Mouse (Mus musculus) liver, embryonic 16.5 days (tissue): ENCODE data around the gene Gm3127. TPM values are rescaled to one million over a fixed set of nuclear protein-coding genes. Genes with fewer than 3 reads are reported as not detected.
"Not testable (repeated sequence)": the region's sequence is repeated elsewhere in the genome, so short reads cannot be mapped to it uniquely, and the experiment has no call there.

ENCODE experiments used
- ATAC-seq: fragments of 200-750 bp; cut with Nextera tagmentation; 2 replicates; pipeline ENCODE4 v1.8.0; 2017; ENCODE audit warnings: low read depth, mild to moderate bottlenecking, moderate number of reproducible peaks, moderate library complexity
- H3K27ac ChIP-seq: fragments of 300-500 bp; sonication (generic); 2 replicates; pipeline ENCODE4 v1.5.1; 2014; ENCODE audit warnings: mild to moderate bottlenecking, low read length
- H3K27me3 ChIP-seq: fragments of 300-500 bp; sonication (generic); 2 replicates; pipeline ENCODE4 v1.6.1; 2014; ENCODE audit warnings: low read depth, low read length, mixed read lengths; ENCODE audit not compliant: control insufficient read depth, insufficient read depth
- H3K36me3 ChIP-seq: fragments of 300-500 bp; sonication (generic); 2 replicates; pipeline ENCODE4 v1.6.1; 2014; ENCODE audit warnings: mild to moderate bottlenecking; ENCODE audit not compliant: control insufficient read depth, insufficient read depth
- H3K4me1 ChIP-seq: fragments of 300-500 bp; sonication (generic); 2 replicates; pipeline ENCODE4 v1.6.1; 2014; ENCODE audit warnings: low read depth, low read length, mixed read lengths; ENCODE audit not compliant: control insufficient read depth
- H3K4me2 ChIP-seq: fragments of 300-500 bp; sonication (generic); 2 replicates; pipeline ENCODE4 v1.6.1; 2014; ENCODE audit warnings: low read depth, low read length, mixed read lengths
- H3K4me3 ChIP-seq: fragments of 300-500 bp; sonication (generic); 2 replicates; pipeline ENCODE4 v1.5.1; 2014; ENCODE audit warnings: low read depth, mild to moderate bottlenecking, low read length
- H3K9ac ChIP-seq: fragments of 300-500 bp; sonication (generic); 2 replicates; pipeline ENCODE4 v1.6.1; 2014; ENCODE audit warnings: low read depth, low read length
- H3K9me3 ChIP-seq: fragments of 300-500 bp; sonication (generic); replicated peaks from 2 replicates; pipeline ENCODE4 v1.6.1; 2016; ENCODE audit warnings: low read length; ENCODE audit not compliant: control insufficient read depth
- WGBS: fragments of 180-500 bp; shearing (Covaris S2); extraction: QIAGEN DNeasy Blood & Tissue Kit; methylation state at CpG from one replicate; pipeline ENCODE4 v1.1.7; 2014; ENCODE audit not compliant: insufficient replicate concordance; 5-methylcytosine and 5-hydroxymethylcytosine counted together
- polyA plus RNA-seq: library from polyadenylated mRNA; unstranded; fragments of >200 nt; fragmentation: Nextera tagmentation; extraction: Ambion mirVana; gene quantifications from 2 replicates; pipeline ENCODE4 v1.2.1, GENCODE M21; 2015

The Gm3127 gene
- not detected in 2 replicates for polyA plus RNA-seq

DNA sequence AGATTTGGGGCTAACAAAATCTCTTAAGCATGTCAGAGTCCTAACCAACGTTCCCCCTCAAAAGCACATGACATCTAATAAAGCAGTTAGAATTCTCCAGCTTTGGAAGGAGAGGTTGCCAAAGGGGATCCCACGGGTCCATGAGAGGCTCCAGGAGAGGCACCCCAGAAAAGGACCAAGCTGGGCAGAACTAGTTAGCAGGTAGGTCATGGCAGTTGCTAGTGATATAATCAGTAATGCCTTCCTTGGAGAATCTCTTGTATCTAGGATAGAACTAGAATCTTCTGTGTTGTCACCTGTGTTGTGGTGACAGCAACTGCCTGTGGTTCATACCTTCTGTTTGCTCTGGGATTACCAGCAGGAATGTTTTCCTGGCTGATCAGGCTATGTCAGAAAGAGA is at the start of gene Gm3127:
Gm3127 (plus strand) TSS at position 301 of the 400 bp plus-strand sequence.
- not testable (repeated sequence) for H3K36me3 ChIP-seq, ATAC-seq, H3K4me2 ChIP-seq, H3K27me3 ChIP-seq, H3K9me3 ChIP-seq, H3K9ac ChIP-seq, H3K27ac ChIP-seq, H3K4me3 ChIP-seq, H3K4me1 ChIP-seq
- no CpG with 5 or more reads among the region's 2 CpGs for WGBS

DNA sequence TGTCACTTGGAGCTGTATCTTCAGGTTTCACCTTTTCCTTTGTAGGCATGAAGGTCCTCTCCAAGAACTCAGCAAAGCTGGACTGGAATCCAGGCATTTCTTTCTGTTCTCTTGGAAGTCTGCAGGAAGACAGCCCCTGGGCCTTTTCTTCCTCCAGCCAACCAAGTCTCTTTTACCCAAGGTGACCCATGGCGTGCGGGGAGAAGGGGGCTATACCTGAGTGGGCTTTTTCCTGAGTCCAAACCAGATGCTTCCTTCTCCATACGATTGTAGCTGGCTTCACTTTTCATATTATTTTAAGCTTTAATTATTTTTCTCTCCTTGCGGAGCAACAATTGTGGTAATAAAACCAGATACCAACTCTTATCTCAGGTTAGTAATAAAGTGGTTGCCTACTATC is 23.2 kb upstream of the Gm3127 start:
- H3K4me2 ChIP-seq, H3K27me3 ChIP-seq, H3K27ac ChIP-seq, H3K9me3 ChIP-seq, ATAC-seq, H3K4me3 ChIP-seq, H3K4me1 ChIP-seq, H3K9ac ChIP-seq, H3K36me3 ChIP-seq: not testable (repeated sequence)
- WGBS = 79% methylated on average over 3 of the region's 4 CpGs

DNA sequence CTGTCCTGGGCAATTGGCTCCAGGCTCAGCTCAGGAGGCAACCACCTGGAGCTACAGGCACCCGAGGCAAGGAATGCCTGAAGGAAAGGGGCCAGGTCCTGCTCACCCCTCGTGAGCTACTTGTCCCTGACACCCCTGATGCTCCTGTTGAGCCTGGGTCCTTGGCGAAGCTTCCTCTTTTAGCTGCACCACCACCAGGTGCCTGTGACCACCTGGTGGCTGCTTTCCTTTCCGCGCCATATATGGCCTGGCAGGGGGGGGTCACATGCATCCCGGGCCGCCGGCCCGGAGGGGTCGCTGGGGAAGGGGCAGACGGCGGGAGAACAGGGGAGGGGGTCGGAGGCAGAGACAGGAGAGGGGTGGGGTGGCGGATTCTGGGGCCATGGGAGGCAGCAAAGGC is 17.2 kb downstream of the Gm3127 start:
- H3K4me3 ChIP-seq, H3K27ac ChIP-seq, H3K4me2 ChIP-seq, H3K36me3 ChIP-seq, H3K9me3 ChIP-seq, ATAC-seq, H3K27me3 ChIP-seq, H3K9ac ChIP-seq, H3K4me1 ChIP-seq: not testable (repeated sequence)
- 8% methylated on average over 13 of the region's 14 CpGs for WGBS

DNA sequence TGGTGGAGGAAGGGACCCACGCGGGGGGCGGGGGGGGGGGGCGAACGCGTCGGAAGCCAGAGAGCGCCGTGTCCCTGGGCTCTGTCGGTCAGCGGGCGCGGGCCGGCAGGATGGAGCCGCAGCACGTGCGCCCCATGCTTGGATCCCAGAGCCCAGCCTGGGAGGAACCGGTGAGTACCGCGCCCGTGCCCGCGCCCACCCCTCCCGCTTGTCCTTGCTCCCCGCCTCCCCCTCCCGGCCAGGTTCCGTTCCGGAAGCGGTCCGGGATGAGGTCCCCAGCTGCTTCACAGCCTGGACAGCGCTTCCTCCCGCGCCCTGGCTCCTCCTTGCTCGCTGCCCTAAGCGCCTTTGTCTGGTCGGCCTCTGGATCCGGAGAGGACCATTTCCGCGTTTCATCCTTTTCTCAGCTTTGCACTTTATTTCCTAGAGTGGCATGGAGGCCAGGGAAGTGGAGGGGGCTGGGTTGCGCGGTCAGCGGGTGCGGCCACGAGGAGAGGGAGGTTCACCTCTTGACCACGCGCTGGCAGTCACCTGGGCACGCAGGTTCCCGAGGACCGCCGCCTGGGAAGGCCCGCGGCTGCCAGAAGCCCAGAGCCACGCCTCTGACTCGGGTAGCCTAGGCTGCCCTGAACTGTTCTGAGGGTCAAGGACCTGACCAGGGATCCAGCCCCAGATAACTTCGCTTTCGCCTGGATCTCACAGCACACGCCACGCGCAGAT is 17.8 kb downstream of the Gm3127 start, which contains the start of gene Gm2974:
Gm2974 (plus strand) TSS at position 86 of the 720 bp plus-strand sequence.
- H3K27ac ChIP-seq, H3K9me3 ChIP-seq, H3K4me1 ChIP-seq, ATAC-seq, H3K36me3 ChIP-seq, H3K4me3 ChIP-seq, H3K9ac ChIP-seq, H3K27me3 ChIP-seq, H3K4me2 ChIP-seq: not testable (repeated sequence)
- WGBS = 16% methylated on average over 26 of the region's 59 CpGs

DNA sequence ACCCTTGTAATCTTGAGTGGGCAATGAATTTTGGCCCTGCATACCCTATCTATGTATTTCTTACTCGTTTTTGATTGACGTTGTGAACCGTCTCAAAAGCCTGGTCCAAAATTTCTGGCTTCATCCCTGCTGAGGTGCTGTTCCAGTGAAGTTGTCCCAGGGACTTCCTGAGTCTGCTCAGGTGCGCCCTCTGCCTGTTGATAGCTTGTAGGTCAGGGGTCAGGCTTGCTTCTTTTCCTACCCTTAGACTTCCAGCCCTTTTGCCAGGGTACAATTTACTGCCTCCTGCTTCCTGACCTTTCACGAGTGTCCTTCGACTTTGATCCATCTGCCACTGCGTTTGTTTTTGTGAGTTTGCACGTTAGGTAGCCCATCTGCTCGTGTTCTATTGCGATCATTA is 18.5 kb downstream of the Gm3127 start:
- H3K27me3 ChIP-seq, H3K9me3 ChIP-seq, H3K4me3 ChIP-seq, H3K4me1 ChIP-seq, H3K27ac ChIP-seq, ATAC-seq, H3K36me3 ChIP-seq, H3K9ac ChIP-seq, H3K4me2 ChIP-seq: not testable (repeated sequence)
- 22% methylated on average over 5 of the region's 10 CpGs for WGBS

Other genes with a start within 250 kb of the Gm3127 start
- gene Gm3029, start 233.3 kb upstream of the Gm3127 start, polyA plus RNA-seq = not detected in 2 replicates
- gene Gm3095, start 201.5 kb upstream of the Gm3127 start, polyA plus RNA-seq = not detected in 2 replicates
- not detected in 2 replicates for gene Gm3099, start 166.6 kb upstream of the Gm3127 start, polyA plus RNA-seq
- not detected in 2 replicates for gene Gm5796, start 141.1 kb upstream of the Gm3127 start, polyA plus RNA-seq
- not detected in 2 replicates for gene Gm3115, start 80.9 kb upstream of the Gm3127 start, polyA plus RNA-seq
- gene Gm8108, start 54.5 kb upstream of the Gm3127 start, polyA plus RNA-seq = 0.06 TPM in 1 of 2 replicates, not detected in the other
- gene Gm2974, start 17.5 kb downstream of the Gm3127 start, polyA plus RNA-seq = not detected in 2 replicates
- not detected in 2 replicates for gene Gm3138, start 84.6 kb downstream of the Gm3127 start, polyA plus RNA-seq
- gene Gm3149, start 152.3 kb downstream of the Gm3127 start, polyA plus RNA-seq = not detected in 2 replicates
- gene 2610042L04Rik, start 169.7 kb downstream of the Gm3127 start, polyA plus RNA-seq = not detected in 2 replicates
- not detected in 2 replicates for gene Gm3159, start 232.5 kb downstream of the Gm3127 start, polyA plus RNA-seq